ENCODE assay signal across 11 mouse cellular contexts in the genomic region with DNA sequence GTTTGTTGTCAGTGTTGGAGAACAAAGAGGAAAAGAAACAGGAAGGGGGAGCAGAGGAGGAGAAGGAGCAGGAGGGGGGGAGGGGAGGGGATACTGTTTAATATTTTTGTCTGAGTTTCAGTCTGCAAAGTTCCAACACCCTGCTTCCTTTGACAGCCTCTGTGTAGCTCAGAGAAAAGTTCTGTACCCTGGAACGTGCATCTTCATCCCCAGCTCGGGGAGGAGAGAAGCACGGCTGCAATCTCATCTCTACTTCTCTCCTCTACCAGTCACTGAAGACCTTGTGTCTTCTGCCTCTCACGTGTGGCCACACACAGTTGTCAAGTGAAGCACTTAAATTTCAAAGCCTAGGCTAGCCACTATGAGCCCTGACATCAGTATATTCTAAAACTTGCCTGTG. TPM values are rescaled to one million over a fixed set of nuclear protein-coding genes. Genes with fewer than 3 reads are reported as not detected.
DNase-seq lines count a peak whose midpoint lies in the region; ATAC-seq lines count a peak whose summit lies in the region.
"Had no signal": no experiment of that assay in that cellular context is flagged by ENCODE, and none has a peak within 500 bp of the region (broad histone marks: within the 10 kb centered on the region; RNA-seq: fewer than 3 reads in every experiment).

No protein-coding gene starts in this region.

- H3K36me3 ChIP-seq in heart, embryonic 12.5 days = no peaks in the 10 kb centered on the region
- H3K36me3 ChIP-seq in neural tube, embryonic 12.5 days = no peaks in the 10 kb centered on the region
- H3K36me3 ChIP-seq in limb, embryonic 10.5 days = no peaks in the 10 kb centered on the region
- no peaks in the 10 kb centered on the region for H3K36me3 ChIP-seq in stomach, embryonic 16.5 days (ENCODE audit: control insufficient read depth, insufficient read depth, low read length)

- H3K9me3 ChIP-seq in heart, embryonic 12.5 days (replicated peaks) = peaks cover 12% of the 10 kb centered on the region
- no peaks in the 10 kb centered on the region for H3K9me3 ChIP-seq in neural tube, embryonic 12.5 days
- H3K9me3 ChIP-seq in limb, embryonic 10.5 days (replicated peaks) = no peaks in the 10 kb centered on the region
- H3K9me3 ChIP-seq in stomach, embryonic 16.5 days (replicated peaks; ENCODE audit: control insufficient read depth, low read length) = no peaks in the 10 kb centered on the region

- H3K27ac ChIP-seq in heart, embryonic 12.5 days (ENCODE audit: poor library complexity, severe bottlenecking) = no peak overlapping the region
- H3K27ac ChIP-seq in neural tube, embryonic 12.5 days = no peak overlapping the region
- peak overlapping the region; percentile 50; the same call in 1 of the 2 replicates for H3K27ac ChIP-seq in limb, embryonic 10.5 days
- H3K27ac ChIP-seq in stomach, embryonic 16.5 days (ENCODE audit: low read length) = no peak overlapping the region

- no peaks in the 10 kb centered on the region for H3K27me3 ChIP-seq in heart, embryonic 12.5 days (replicated peaks)
- no peaks in the 10 kb centered on the region for H3K27me3 ChIP-seq in neural tube, embryonic 12.5 days (replicated peaks)
- no peaks in the 10 kb centered on the region for H3K27me3 ChIP-seq in limb, embryonic 10.5 days (ENCODE audit: low read depth, poor library complexity, severe bottlenecking)
- no peaks in the 10 kb centered on the region for H3K27me3 ChIP-seq in stomach, embryonic 16.5 days (ENCODE audit: control insufficient read depth, insufficient read depth, low read length)

- intact Hi-C loops in heart, postnatal 10 days (cut with DNase I) = no loop called here

- DNase-seq in heart, postnatal 10 days = no peak
- DNase-seq in neural tube, embryonic 10.5 days (ENCODE audit: extremely low spot score, low spot score) = no peak
- no peak for DNase-seq in limb, embryonic 10.5 days (ENCODE audit: low spot score)
- DNase-seq in left cerebral cortex, adult 18-20 months (ENCODE audit: low spot score in 2 of 2) = no peak
- no peak for DNase-seq in cerebellum, adult 9-11 months
- DNase-seq: gastrocnemius, postnatal 36 days had no signal

- peak overlapping the region; percentile 9; the same call in 1 of the 2 replicates for H3K4me3 ChIP-seq in heart, embryonic 12.5 days
- H3K4me3 ChIP-seq in neural tube, embryonic 12.5 days = no peak overlapping the region
- no peak overlapping the region for H3K4me3 ChIP-seq in limb, embryonic 10.5 days
- peak overlapping the region; percentile 22 for H3K4me3 ChIP-seq in stomach, embryonic 16.5 days (replicated peaks; ENCODE audit: low read length)

- no peak for ATAC-seq in heart, embryonic 12.5 days (ENCODE audit: insufficient number of reproducible peaks, low FRiP score)
- no peak for ATAC-seq in neural tube, embryonic 12.5 days (ENCODE audit: low FRiP score, low read depth)
- no peak for ATAC-seq in stomach, embryonic 16.5 days (ENCODE audit: insufficient read depth, low FRiP score)

- no peak overlapping the region for H3K9ac ChIP-seq in heart, embryonic 12.5 days
- 0 out of 2 replicates have a peak overlapping the region, but pooled peaks have one; percentile 13 for H3K9ac ChIP-seq in neural tube, embryonic 12.5 days
- H3K9ac ChIP-seq in stomach, embryonic 16.5 days (ENCODE audit: low read length) = peak overlapping the region; percentile 60

- peak overlapping the region; percentile 53 for H3K4me2 ChIP-seq in heart, embryonic 12.5 days
- H3K4me2 ChIP-seq in neural tube, embryonic 12.5 days (replicated peaks) = peak overlapping the region; percentile 43
- peak overlapping the region; percentile 54 for H3K4me2 ChIP-seq in stomach, embryonic 16.5 days (ENCODE audit: low read depth, low read length)

- H3K4me1 ChIP-seq in heart, embryonic 12.5 days (replicated peaks) = no peaks in the 10 kb centered on the region
- 0 out of 2 replicates have a peak, but pooled peaks cover 3% of the 10 kb centered on the region for H3K4me1 ChIP-seq in neural tube, embryonic 12.5 days
- no peaks in the 10 kb centered on the region for H3K4me1 ChIP-seq in limb, embryonic 10.5 days
- H3K4me1 ChIP-seq in stomach, embryonic 16.5 days (ENCODE audit: control insufficient read depth, insufficient read depth, low read length) = 0 out of 2 replicates have a peak, but pooled peaks cover 5% of the 10 kb centered on the region

- whole genome bisulfite sequencing in heart, embryonic 12.5 days = 33% methylated on average over 4 of the region's 4 CpGs
- 45% methylated on average over 4 of the region's 4 CpGs for WGBS in neural tube, embryonic 12.5 days
- 45% methylated on average over 4 of the region's 4 CpGs for WGBS in limb, embryonic 10.5 days
- WGBS in stomach, embryonic 16.5 days = 20% methylated on average over 4 of the region's 4 CpGs

RNA-seq across cellular contexts. Expression of a gene that starts 55.1 kb away (rescaled TPM):
- not detected in 2 replicates for polyA plus RNA-seq in heart, embryonic 12.5 days (2016; fragmentation: Nextera tagmentation; extraction: Ambion mirVana)
- total RNA-seq in heart, postnatal 10 days (2021) = under 1 TPM; 0.05 TPM
- not detected in 2 replicates for polyA plus RNA-seq in neural tube, embryonic 12.5 days (2016; fragmentation: Nextera tagmentation; extraction: Ambion mirVana)
- 0.03 TPM in 1 of 2 replicates, not detected in the other for polyA plus RNA-seq in limb, embryonic 10.5 days (2016; fragmentation: Nextera tagmentation; extraction: Ambion mirVana)
- polyA plus RNA-seq in stomach, embryonic 16.5 days (2015; fragmentation: Nextera tagmentation; extraction: Ambion mirVana) = 0.08 and 0.12 TPM in 2 replicates
- not detected for total RNA-seq in left cerebral cortex, adult 18-20 months (2021)
- total RNA-seq: monocyte, adult 5-6 weeks had no signal
- polyA plus RNA-seq: C2C12 had no signal

RNA-seq across cellular contexts. Expression of a gene that starts 59.5 kb away (rescaled TPM):
- polyA plus RNA-seq in heart, embryonic 12.5 days (2016; fragmentation: Nextera tagmentation; extraction: Ambion mirVana) = 261 and 270 TPM in 2 replicates
- 100 to 1,000 TPM; 109 to 117 TPM for total RNA-seq in heart, postnatal 10 days (2021)
- 422 and 442 TPM in 2 replicates for polyA plus RNA-seq in neural tube, embryonic 12.5 days (2016; fragmentation: Nextera tagmentation; extraction: Ambion mirVana)
- polyA plus RNA-seq in limb, embryonic 10.5 days (2016; fragmentation: Nextera tagmentation; extraction: Ambion mirVana) = 419 and 449 TPM in 2 replicates
- polyA plus RNA-seq in stomach, embryonic 16.5 days (2015; fragmentation: Nextera tagmentation; extraction: Ambion mirVana) = 286 and 308 TPM in 2 replicates
- total RNA-seq in left cerebral cortex, adult 18-20 months (2021) = 100 to 1,000 TPM; 145 TPM

Comparison
In these comparisons a context has a peak if more than half of its experiments do, and no peak if none do; other contexts are left out.
1. H3K4me3 ChIP-seq: peak in heart, embryonic 12.5 days (single experiment) and stomach, embryonic 16.5 days (single experiment); none in neural tube, embryonic 12.5 days (single experiment) and limb, embryonic 10.5 days (single experiment).
2. Peak in every context shown above with its lines, with median percentiles within 50 percentile points of each other: H3K4me2 ChIP-seq.